Mouse (Mus musculus): ENCODE results near the gene Lcn5. TPM values are rescaled to one million over a fixed set of nuclear protein-coding genes. Genes with fewer than 3 reads are reported as not detected.
A peak's percentile ranks its signal among the peaks of the same experiment; 100 is the strongest.

Lcn5 gene
- not detected in 2 replicates for polyA plus RNA-seq (2016; fragmentation: Nextera tagmentation; extraction: Ambion mirVana)

DNA sequence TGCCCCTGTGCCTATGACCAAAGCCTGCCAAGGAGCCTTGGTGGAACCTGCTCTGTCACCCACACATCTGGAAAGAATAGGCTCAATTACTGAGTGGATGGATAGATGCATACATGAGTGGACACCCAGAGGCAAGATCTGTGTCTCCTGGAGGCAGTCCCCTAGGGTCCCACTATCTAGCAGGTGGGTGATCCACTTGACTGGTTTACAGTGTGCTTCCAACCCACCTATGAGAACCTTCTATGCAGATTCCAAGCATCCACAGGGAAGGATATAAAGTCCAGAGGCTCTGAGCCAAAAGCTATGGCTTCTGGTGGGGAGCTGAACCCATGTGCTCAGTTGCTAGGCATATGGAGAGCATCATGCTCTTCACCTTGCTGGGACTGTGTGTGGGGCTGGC, at the start of gene Lcn5:
Gene Lcn5 (plus strand): TSS at position 301 of the 400 bp plus-strand sequence.
- H3K4me3 ChIP-seq: no peak within 1 kb of the TSS
- H3K27ac ChIP-seq: no peak within 1 kb of the TSS
- H3K4me1 ChIP-seq: no peaks in the 10 kb centered on the region
- H3K36me3 ChIP-seq: no peaks in the 10 kb centered on the region
- no peaks in the 10 kb centered on the region for H3K9me3 ChIP-seq
- DNase-seq (ENCODE audit: low spot score): no peak
- peaks cover 21% of the 10 kb centered on the region for H3K27me3 ChIP-seq (ENCODE audit: insufficient read depth, poor library complexity, severe bottlenecking)

DNA sequence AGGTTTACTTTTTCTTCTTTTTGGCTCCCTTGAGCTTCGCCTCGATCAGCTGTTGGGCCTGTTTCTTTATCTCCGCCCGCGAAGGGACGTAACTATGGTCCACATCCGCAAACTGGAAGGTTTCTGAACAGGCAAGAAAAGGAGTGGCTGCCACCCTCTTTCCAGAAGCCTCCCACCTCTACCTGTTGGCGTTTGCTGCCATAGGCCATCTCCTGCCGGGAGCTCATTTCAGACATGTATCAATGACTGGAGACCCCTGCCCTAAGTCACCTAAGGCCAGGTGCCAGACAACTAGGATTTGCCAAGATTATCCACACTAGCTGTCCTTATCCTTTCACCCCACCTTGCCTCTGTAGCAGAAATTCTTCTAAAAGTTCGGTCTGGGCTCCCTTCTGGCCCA, 49.1 kb upstream of the Lcn5 start:
- H3K27ac ChIP-seq: peak overlapping the region; percentile 98
- H3K36me3 ChIP-seq: peaks cover 6% of the 10 kb centered on the region; the same call in 1 of the 2 replicates
- no peak for DNase-seq (ENCODE audit: low spot score)
- H3K27me3 ChIP-seq (ENCODE audit: insufficient read depth, poor library complexity, severe bottlenecking): peaks cover 50% of the 10 kb centered on the region
- peak overlapping the region; percentile 94 for H3K4me3 ChIP-seq
- 68% methylated on average over 10 of the region's 10 CpGs for WGBS
- peaks cover 18% of the 10 kb centered on the region for H3K4me1 ChIP-seq
- H3K9me3 ChIP-seq: no peaks in the 10 kb centered on the region

DNA sequence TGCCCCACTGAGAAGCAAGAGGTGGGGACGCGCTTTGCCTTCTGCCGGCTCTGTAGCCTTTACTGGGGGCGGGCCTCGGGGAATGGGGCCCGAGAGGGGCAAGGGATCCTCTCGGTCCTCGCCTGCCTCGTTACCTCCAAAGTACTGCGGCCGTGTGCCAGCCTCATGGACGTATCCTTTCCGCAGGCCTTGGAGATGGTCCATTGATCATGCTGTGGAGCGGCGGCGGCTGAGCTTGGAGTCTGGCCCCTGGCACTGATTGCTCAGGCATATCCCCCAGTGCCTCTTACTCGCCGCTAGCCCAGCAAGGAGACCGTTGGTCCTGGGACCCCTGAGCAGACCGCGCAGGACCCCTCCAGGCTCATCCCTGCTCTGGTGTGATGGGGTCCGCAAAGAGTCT, 41.4 kb upstream of the Lcn5 start:
- Histone ChIP-seq H3K9me3 (no peaks in the 10 kb centered on the region), H3K27me3 (ENCODE audit: insufficient read depth, poor library complexity, severe bottlenecking) (peaks cover 97% of the 10 kb centered on the region), H3K36me3 (no peaks in the 10 kb centered on the region), H3K27ac (no peak overlapping the region), H3K4me3 (peak overlapping the region; percentile 16), H3K4me1 (peaks cover 12% of the 10 kb centered on the region)
- WGBS: 17% methylated on average over 22 of the region's 22 CpGs
- DNase-seq (ENCODE audit: low spot score): no peak

DNA sequence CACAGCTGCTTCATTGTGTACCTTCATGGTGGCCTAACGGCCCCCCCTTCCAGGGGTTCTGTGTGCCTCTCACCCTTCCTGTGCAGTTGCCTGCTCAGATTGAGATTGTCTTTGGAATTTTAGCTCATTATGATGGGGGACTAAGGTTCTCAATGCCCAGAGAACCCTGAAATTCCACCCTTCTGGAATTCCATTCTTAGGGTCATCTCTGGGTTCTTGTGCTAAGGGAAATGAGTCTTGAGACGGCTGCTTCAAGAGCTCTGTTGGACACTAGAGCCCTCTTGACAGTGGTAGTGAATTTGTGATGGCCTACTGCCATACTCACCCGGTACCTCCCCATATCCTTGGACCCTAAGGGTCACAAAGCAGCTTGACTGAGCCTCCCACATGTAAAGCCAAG, 40.2 kb upstream of the Lcn5 start, which contains the start of gene Ccdc183:
Gene Ccdc183 (minus strand): TSS at position 101 of the 400 bp plus-strand sequence.
- no peaks in the 10 kb centered on the region for H3K9me3 ChIP-seq
- H3K27ac ChIP-seq: no peak within 1 kb of the TSS
- peaks cover 18% of the 10 kb centered on the region for H3K4me1 ChIP-seq
- peak within 1 kb of the TSS; percentile 16; the same call in 1 of the 2 replicates for H3K4me3 ChIP-seq
- DNase-seq (ENCODE audit: low spot score): no peak
- H3K36me3 ChIP-seq: no peaks in the 10 kb centered on the region
- 79% methylated on average over 3 of the region's 3 CpGs for WGBS
- peaks cover 85% of the 10 kb centered on the region for H3K27me3 ChIP-seq (ENCODE audit: insufficient read depth, poor library complexity, severe bottlenecking)

DNA sequence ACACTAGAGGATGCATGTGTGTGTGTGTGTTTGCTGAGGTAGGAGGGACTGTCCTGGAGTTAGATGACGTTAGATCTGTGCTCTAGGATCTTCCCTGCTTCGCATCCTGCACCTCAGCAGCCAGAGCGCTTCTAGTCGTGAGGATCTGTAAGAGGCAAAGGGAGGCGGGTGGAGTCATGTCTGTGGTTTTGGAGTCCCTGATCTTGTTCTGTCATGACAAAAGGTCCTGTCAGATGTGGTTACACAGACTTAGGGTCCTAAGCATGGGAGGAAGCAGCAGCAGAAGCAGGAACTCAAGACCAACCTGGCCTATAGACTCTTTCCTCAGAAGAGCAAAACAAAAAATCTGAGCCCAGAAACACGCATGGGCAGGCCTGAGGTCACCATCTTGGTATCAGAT, 37.4 kb upstream of the Lcn5 start:
- Histone ChIP-seq H3K36me3 (no peaks in the 10 kb centered on the region), H3K9me3 (no peaks in the 10 kb centered on the region), H3K27ac (no peak overlapping the region), H3K4me3 (no peak overlapping the region), H3K4me1 (peaks cover 18% of the 10 kb centered on the region), H3K27me3 (ENCODE audit: insufficient read depth, poor library complexity, severe bottlenecking) (peaks cover 67% of the 10 kb centered on the region)
- no peak for DNase-seq (ENCODE audit: low spot score)
- WGBS: 72% methylated on average over 6 of the region's 6 CpGs

DNA sequence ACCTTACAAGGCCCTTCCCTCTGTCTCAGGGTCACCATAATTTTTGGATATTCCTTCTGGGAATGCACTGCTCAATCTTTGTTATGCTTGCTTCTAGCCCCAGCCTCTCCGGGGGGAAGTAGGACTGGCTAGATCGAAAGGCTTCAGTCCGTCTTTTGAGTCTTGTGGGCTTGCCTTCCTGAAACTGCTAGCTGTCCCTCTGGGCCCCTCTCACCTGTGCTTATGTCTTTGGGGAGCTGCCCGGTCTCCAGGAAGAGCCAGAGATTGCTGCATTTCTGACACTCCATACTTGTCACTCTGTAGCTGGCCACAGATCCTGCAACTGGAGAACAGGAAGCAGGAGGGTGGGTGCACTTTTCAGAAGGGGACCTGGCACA, 36.9 kb upstream of the Lcn5 start:
- no peaks in the 10 kb centered on the region for H3K9me3 ChIP-seq
- peaks cover 18% of the 10 kb centered on the region for H3K4me1 ChIP-seq
- no peaks in the 10 kb centered on the region for H3K36me3 ChIP-seq
- 85% methylated on average over 4 of the region's 4 CpGs for WGBS
- 0 out of 2 replicates have a peak overlapping the region, but pooled peaks have one; percentile 83 for H3K27ac ChIP-seq
- no peak overlapping the region for H3K4me3 ChIP-seq
- no peak for DNase-seq (ENCODE audit: low spot score)
- peaks cover 63% of the 10 kb centered on the region for H3K27me3 ChIP-seq (ENCODE audit: insufficient read depth, poor library complexity, severe bottlenecking)

DNA sequence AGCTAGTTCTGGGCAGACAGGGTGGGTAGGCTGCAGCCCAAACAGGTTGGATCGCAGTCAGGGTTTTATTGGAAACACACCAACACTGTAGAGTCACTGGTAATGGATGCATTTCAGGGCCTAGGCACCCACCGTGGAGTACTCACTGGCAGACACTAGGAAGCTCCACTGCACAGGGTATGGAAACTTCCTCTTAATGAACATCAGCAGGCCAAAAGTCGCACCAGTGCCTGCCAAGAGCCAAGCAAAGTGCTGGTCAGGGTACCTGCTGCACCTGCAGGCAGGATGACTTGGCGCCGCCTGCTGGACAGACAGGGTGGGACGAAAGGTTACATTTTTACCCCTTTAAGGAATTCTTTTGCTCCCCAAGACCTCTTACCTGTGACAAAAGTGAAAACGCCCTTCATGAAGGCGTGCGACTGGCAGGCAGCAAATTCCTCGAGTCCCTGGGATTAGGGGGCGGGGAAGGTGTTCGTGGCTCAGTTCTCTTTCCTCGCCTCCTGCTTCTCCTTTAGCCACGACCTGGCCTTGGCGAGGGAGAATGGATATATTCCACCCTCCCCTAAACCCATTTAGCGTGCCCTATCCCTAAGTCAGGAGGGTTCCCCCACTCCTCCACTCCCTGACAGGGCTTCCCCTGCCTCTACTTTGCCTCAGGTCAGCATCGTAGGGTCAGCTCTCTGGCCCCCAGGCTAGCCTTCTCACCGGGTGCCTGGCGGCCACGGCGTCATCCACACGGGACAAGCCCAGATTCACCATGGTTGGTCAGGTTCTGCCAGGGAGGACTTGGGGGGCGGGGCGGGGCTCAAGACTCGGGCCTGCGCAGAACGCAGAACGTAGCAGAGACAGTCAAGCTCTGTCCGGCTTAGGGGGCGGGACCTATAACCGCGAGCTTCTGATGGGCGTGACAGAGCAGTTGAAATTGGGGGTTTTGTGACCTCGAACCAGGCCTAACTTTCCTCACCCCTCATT, 36.2 kb upstream of the Lcn5 start, which contains the start of gene Tmem141:
Gene Tmem141 (minus strand): TSS at position 777 of the 972 bp plus-strand sequence.
- WGBS: 6% methylated on average over 34 of the region's 34 CpGs
- no peaks in the 10 kb centered on the region for H3K9me3 ChIP-seq

DNA sequence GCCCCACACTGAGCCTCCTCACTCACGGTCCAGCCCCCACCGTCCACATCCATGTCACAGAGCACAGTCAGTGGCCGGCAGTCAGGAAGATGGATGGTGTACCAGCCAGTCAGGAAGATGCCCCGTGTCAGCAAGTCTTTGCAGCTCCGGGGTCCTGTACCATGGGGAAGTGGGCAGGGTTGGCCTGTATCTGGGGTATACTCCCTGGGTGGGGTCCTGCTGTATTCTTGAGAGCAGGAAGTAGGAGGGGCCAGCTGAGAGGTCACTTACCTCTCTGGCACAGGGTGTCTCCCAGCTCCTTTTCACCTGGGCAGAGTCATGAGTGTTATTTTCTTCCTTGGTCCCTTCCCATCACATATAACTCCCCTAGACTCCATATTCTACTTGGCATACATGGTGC, 31.8 kb upstream of the Lcn5 start:
- Histone ChIP-seq H3K4me1 (peaks cover 21% of the 10 kb centered on the region), H3K27me3 (ENCODE audit: insufficient read depth, poor library complexity, severe bottlenecking) (peaks cover 28% of the 10 kb centered on the region; the same call in 1 of the 2 replicates), H3K27ac (no peak overlapping the region), H3K9me3 (no peaks in the 10 kb centered on the region), H3K36me3 (no peaks in the 10 kb centered on the region), H3K4me3 (no peak overlapping the region)
- DNase-seq (ENCODE audit: low spot score): no peak
- 49% methylated on average over 5 of the region's 5 CpGs for WGBS

More for the DNA sequence above, 36.2 kb upstream of the Lcn5 start, which contains the start of gene Tmem141:
- H3K27ac ChIP-seq: peak within 1 kb of the TSS; percentile 83
- H3K4me1 ChIP-seq: peaks cover 13% of the 10 kb centered on the region
- no peaks in the 10 kb centered on the region for H3K36me3 ChIP-seq
- peaks cover 56% of the 10 kb centered on the region for H3K27me3 ChIP-seq (ENCODE audit: insufficient read depth, poor library complexity, severe bottlenecking)
- DNase-seq (ENCODE audit: low spot score): peak; percentile 95
- H3K4me3 ChIP-seq: peak within 1 kb of the TSS; percentile 66

DNA sequence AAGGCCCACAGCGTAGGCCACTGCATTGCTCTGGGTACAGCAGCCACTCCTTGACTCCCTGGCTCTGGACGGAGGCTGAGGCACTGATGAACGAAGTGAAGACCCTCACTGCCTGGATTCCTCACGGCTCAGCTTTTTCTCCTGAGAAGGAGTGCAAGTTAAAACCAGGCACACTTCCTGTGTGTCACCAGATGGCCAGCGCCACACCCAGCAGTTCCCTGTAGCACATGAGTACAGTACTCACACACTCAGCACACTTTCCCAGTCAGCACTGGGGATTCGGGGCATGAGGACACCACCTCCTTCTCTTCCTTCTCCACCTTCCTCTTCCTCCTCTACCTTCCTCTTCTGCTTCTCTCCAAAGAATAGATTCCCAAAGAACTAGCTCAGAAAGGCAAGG, 29.9 kb upstream of the Lcn5 start, which contains the start of gene Fcna:
Gene Fcna (minus strand): TSS at position 220 of the 400 bp plus-strand sequence.
- H3K4me1 ChIP-seq: peaks cover 10% of the 10 kb centered on the region
- H3K9me3 ChIP-seq: no peaks in the 10 kb centered on the region
- WGBS: 75% methylated on average over 6 of the region's 6 CpGs
- H3K4me3 ChIP-seq: no peak within 1 kb of the TSS
- H3K27ac ChIP-seq: no peak within 1 kb of the TSS
- H3K27me3 ChIP-seq (ENCODE audit: insufficient read depth, poor library complexity, severe bottlenecking): peaks cover 26% of the 10 kb centered on the region; the same call in 1 of the 2 replicates
- H3K36me3 ChIP-seq: no peaks in the 10 kb centered on the region
- DNase-seq (ENCODE audit: low spot score): no peak

DNA sequence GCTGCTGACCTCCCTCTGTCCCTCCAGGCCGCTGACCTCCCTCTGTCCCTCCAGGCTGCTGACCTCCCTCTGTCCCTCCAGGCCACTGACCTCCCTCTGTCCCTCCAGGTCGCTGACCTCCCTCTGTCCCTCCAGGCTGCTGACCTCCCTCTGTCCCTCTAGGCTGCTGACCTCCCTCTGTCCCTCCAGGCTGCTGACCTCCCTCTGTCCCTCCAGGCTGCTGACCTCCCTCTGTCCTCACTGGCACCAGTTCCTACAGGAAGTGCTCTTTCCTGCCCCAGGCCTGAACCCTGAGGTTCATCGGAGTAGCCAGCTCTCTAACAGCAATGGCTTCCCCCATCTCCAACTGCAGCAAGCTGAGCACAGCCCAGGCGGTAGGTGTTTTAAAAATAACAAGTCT, 29.0 kb upstream of the Lcn5 start:
- H3K9me3 ChIP-seq: no peaks in the 10 kb centered on the region
- H3K4me1 ChIP-seq: peaks cover 10% of the 10 kb centered on the region
- no peak overlapping the region for H3K4me3 ChIP-seq
- H3K27ac ChIP-seq: no peak overlapping the region
- DNase-seq (ENCODE audit: low spot score): no peak
- no peaks in the 10 kb centered on the region for H3K36me3 ChIP-seq
- H3K27me3 ChIP-seq (ENCODE audit: insufficient read depth, poor library complexity, severe bottlenecking): peaks cover 21% of the 10 kb centered on the region; the same call in 1 of the 2 replicates
- 39% methylated on average over 4 of the region's 4 CpGs for WGBS

DNA sequence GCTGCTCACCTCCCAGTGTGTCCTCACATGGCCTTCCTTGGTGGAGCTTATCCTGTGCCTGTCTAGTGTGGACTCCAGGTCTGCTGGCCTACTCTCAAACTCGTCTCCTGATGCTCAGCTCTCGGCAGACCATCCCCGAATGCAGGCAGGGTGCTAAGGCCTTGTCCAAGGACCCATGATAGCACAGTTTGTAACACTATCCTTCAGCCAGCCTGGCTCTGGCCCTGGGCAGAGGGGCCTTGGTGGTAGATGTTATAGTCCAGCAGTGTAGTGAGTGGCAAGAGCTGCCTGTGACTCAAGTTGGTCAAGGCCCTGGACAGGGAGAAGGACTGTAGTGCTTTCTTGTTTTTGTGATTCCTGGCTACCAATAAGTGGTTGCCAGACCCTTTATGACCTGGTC, 24.1 kb upstream of the Lcn5 start:
- DNase-seq (ENCODE audit: low spot score): no peak
- WGBS: 73% methylated on average over 3 of the region's 3 CpGs
- H3K27me3 ChIP-seq (ENCODE audit: insufficient read depth, poor library complexity, severe bottlenecking): peaks cover 2% of the 10 kb centered on the region; the same call in 1 of the 2 replicates
- no peak overlapping the region for H3K4me3 ChIP-seq
- H3K36me3 ChIP-seq: no peaks in the 10 kb centered on the region
- H3K4me1 ChIP-seq: peaks cover 6% of the 10 kb centered on the region
- no peak overlapping the region for H3K27ac ChIP-seq
- H3K9me3 ChIP-seq: no peaks in the 10 kb centered on the region

DNA sequence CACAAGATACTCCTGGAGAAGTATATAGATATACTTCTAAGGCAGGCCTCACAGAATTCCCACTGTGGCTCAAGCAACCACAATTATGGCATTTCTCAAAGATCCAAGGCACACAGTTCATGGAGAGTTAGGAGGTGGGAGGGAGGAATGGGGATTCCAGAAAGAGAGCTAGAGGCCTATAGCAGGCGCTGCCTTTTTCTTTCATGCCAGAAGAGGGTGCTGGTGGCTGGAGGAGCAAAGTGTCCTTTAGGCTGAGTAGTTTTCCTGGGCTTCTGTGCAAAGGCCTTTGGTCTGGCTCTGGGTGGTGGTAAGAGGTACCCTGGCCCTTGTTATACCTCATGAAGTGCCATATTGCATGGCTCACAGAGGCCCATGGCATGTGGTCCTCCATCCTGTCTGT, 23.7 kb upstream of the Lcn5 start:
- DNase-seq (ENCODE audit: low spot score): no peak
- Histone ChIP-seq H3K9me3 (no peaks in the 10 kb centered on the region), H3K4me1 (0 out of 2 replicates have a peak, but pooled peaks cover 2% of the 10 kb centered on the region), H3K36me3 (no peaks in the 10 kb centered on the region), H3K4me3 (no peak overlapping the region), H3K27ac (no peak overlapping the region), H3K27me3 (ENCODE audit: insufficient read depth, poor library complexity, severe bottlenecking) (no peaks in the 10 kb centered on the region)
- 26% methylated on average over 1 of the region's 1 CpGs for WGBS

DNA sequence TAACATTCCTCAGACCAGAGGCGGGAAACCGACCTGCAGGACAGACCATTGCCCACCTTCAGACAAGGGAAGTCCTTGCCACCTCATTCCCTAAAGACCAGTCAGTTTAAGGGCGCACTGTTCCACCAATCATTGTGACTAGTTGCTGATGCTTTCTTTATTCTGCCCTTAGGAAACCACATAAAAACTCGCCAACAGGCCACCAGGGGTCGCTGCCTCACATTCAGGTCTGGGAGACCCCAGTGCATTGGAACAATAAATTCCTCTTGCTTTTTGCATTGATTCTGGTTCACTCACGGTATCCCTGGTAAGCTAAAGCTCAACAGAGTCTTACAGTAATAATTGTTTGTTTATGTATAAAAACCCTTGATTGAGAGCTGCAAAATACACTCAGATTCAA, 17.9 kb upstream of the Lcn5 start:
- DNase-seq (ENCODE audit: low spot score): no peak
- no peak overlapping the region for H3K4me3 ChIP-seq
- H3K4me1 ChIP-seq: 0 out of 2 replicates have a peak, but pooled peaks cover 3% of the 10 kb centered on the region
- H3K36me3 ChIP-seq: no peaks in the 10 kb centered on the region
- no peaks in the 10 kb centered on the region for H3K27me3 ChIP-seq (ENCODE audit: insufficient read depth, poor library complexity, severe bottlenecking)
- H3K9me3 ChIP-seq: no peaks in the 10 kb centered on the region
- no peak overlapping the region for H3K27ac ChIP-seq
- 18% methylated on average over 6 of the region's 6 CpGs for WGBS
